Mouse (Mus musculus) neural tube, embryonic 14.5 days (tissue): ENCODE data around the gene Npb. TPM values are rescaled to one million over a fixed set of nuclear protein-coding genes. Genes with fewer than 3 reads are reported as not detected.

Experiments
- ATAC-seq: fragments of 200-750 bp; cut with Nextera tagmentation; 2 replicates; pipeline ENCODE4 v1.8.0; 2017; ENCODE audit warnings: low read depth, mild to moderate bottlenecking, moderate TSS enrichment, moderate library complexity
- H3K27ac ChIP-seq: fragments of 300-500 bp; sonication (generic); 2 replicates; pipeline ENCODE4 v1.5.1; 2014; ENCODE audit warnings: low read depth, mild to moderate bottlenecking, control low read depth, low read length, moderate library complexity, mixed read lengths
- H3K27me3 ChIP-seq: fragments of 300-500 bp; sonication (generic); 2 replicates; pipeline ENCODE4 v1.6.1; 2014; ENCODE audit warnings: low read length; ENCODE audit not compliant: control insufficient read depth, insufficient read depth
- H3K36me3 ChIP-seq: fragments of 300-500 bp; sonication (generic); 2 replicates; pipeline ENCODE4 v1.6.1; 2014; ENCODE audit warnings: low read length, mixed read lengths; ENCODE audit not compliant: control insufficient read depth, insufficient read depth
- H3K4me1 ChIP-seq: fragments of 300-500 bp; sonication (generic); 2 replicates; pipeline ENCODE4 v1.6.1; 2014; ENCODE audit warnings: low read length; ENCODE audit not compliant: control insufficient read depth, insufficient read depth
- H3K4me2 ChIP-seq: fragments of 300-500 bp; sonication (generic); 2 replicates; pipeline ENCODE4 v1.6.1; 2014; ENCODE audit warnings: mild to moderate bottlenecking, low read depth, low read length, control low read depth
- H3K4me3 ChIP-seq: fragments of 300-500 bp; sonication (generic); 2 replicates; pipeline ENCODE4 v1.5.1; 2014; ENCODE audit warnings: low read depth, low read length, control low read depth, mixed read lengths
- H3K9ac ChIP-seq: fragments of 300-500 bp; sonication (generic); replicated peaks from 2 replicates; pipeline ENCODE4 v1.6.1; 2014; ENCODE audit warnings: low read depth, mild to moderate bottlenecking, control low read depth, low read length, mixed read lengths
- H3K9me3 ChIP-seq: fragments of 300-500 bp; sonication (generic); 2 replicates; pipeline ENCODE4 v1.6.1; 2016; ENCODE audit warnings: low read length; ENCODE audit not compliant: control insufficient read depth
- WGBS: fragments of 180-500 bp; shearing (Covaris S2); extraction: QIAGEN DNeasy Blood & Tissue Kit; methylation state at CpG from one replicate; pipeline ENCODE4 v1.1.7; 2014; 5-methylcytosine and 5-hydroxymethylcytosine counted together
- polyA plus RNA-seq: library from polyadenylated mRNA; unstranded; fragments of >200 nt; fragmentation: Nextera tagmentation; extraction: Ambion mirVana; gene quantifications from 2 replicates; pipeline ENCODE4 v1.2.1, GENCODE M21; 2014

Npb gene
- polyA plus RNA-seq, 1 experiment from 2014 or later: not detected

DNA sequence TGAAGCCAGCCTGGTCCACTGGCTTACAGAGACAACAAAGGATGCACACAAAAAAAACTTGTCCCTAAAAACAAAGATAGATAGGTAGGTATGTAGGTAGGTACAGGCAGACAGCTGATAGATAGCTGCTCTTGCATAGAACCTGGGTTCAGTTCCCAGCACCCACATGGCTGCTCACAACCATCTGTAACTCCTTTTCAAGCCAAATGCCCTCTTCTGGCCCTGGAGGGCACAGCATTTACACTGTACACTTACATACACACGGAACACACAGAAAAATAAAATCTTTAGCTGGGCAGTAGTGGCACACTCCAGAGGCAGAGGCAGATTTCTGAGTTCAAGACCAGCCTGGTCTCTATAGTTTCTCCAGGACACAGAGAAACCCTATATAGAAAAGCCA, 24.3 kb upstream of the Npb start:
- no peak overlapping the region for H3K9ac ChIP-seq
- no peaks in the 10 kb centered on the region for H3K9me3 ChIP-seq
- no peak overlapping the region for H3K4me3 ChIP-seq
- 95% methylated on average over 1 of the region's 1 CpGs for WGBS
- H3K4me2 ChIP-seq: no peak overlapping the region
- H3K27me3 ChIP-seq: no peaks in the 10 kb centered on the region
- no peak for ATAC-seq
- H3K36me3 ChIP-seq: peaks cover 40% of the 10 kb centered on the region
- no peak overlapping the region for H3K27ac ChIP-seq
- H3K4me1 ChIP-seq: peaks cover 20% of the 10 kb centered on the region

DNA sequence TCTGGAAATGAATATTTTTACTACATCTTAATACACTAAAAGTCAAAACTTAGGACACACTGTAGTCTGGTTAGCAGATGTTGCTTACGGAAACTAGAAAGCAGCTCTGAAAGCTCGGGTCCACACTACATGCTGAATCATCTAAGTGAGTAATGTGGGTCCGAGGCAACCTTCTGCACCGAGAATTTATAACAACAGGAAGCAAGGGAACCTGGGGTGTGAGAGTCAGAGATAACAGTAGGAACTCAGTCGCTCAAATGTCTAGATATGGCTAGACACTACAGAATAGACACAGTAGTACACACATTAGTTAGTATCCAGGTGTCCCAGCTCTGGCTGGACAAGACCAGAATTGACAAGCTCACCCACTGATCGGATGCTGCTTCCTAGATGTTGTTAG, 19.7 kb upstream of the Npb start:
- H3K27me3 ChIP-seq: no peaks in the 10 kb centered on the region
- no peak overlapping the region for H3K27ac ChIP-seq
- 95% methylated on average over 6 of the region's 6 CpGs for WGBS
- ATAC-seq: no peak
- no peak overlapping the region for H3K4me2 ChIP-seq
- no peak overlapping the region for H3K4me3 ChIP-seq
- H3K4me1 ChIP-seq: no peaks in the 10 kb centered on the region
- H3K9me3 ChIP-seq: no peaks in the 10 kb centered on the region
- peaks cover 60% of the 10 kb centered on the region for H3K36me3 ChIP-seq
- H3K9ac ChIP-seq: no peak overlapping the region

DNA sequence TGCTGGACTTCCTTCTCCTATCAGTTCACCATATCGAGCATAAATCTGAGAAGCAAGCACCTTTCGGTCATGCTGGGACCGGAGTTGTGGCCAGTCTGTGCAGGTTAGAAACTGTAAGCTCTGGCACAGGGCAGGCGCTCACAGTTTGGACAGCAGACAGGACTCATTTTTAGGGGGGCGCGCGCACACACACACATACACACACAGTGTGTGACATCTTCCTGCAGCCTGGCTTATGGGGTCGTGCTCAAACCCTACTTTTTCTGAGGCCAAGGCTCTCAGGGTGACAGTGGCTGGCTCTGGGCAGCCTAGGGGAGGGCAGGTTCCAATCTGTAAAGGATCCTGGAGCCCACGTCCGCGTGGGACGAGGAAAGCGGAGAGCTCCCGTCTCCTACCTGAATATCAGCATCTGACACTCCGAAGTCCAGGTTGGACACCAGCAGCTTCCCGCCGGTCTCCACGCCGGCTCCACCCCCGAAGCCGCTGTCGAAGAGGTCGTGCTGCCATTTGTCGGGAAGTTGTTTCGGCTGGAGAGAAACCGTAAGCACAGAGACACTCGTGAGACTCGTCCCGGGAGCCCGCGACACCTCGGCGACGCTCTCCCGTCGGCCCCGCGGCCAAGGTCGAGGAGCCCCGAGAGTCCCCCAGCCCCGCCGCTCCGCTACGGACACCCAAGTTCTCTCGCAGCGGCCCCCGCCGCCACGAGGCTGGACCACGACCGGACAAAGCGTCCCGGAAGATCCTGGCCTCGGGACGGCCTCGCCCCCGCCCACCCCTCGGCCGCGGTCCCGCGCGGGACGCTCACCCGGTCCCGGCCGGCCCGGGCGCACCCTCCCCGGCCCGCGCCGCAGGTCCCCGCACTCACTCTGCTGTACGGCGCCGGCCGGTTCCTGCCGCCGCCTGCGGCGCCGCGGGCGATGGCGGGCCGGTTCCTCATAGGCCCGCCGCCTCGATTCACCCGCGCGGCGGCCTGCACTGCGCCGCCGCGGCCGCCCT, 10.7 kb upstream of the Npb start:
- Histone ChIP-seq H3K9me3 (no peaks in the 10 kb centered on the region), H3K4me2 (peak overlapping the region; percentile 97), H3K9ac (peak overlapping the region; percentile 99), H3K27ac (peak overlapping the region; percentile 87), H3K27me3 (no peaks in the 10 kb centered on the region), H3K36me3 (peaks cover 45% of the 10 kb centered on the region), H3K4me3 (peak overlapping the region; percentile 95), H3K4me1 (peaks cover 13% of the 10 kb centered on the region)
- peak; percentile 57 for ATAC-seq
- WGBS: 6% methylated on average over 69 of the region's 99 CpGs

DNA sequence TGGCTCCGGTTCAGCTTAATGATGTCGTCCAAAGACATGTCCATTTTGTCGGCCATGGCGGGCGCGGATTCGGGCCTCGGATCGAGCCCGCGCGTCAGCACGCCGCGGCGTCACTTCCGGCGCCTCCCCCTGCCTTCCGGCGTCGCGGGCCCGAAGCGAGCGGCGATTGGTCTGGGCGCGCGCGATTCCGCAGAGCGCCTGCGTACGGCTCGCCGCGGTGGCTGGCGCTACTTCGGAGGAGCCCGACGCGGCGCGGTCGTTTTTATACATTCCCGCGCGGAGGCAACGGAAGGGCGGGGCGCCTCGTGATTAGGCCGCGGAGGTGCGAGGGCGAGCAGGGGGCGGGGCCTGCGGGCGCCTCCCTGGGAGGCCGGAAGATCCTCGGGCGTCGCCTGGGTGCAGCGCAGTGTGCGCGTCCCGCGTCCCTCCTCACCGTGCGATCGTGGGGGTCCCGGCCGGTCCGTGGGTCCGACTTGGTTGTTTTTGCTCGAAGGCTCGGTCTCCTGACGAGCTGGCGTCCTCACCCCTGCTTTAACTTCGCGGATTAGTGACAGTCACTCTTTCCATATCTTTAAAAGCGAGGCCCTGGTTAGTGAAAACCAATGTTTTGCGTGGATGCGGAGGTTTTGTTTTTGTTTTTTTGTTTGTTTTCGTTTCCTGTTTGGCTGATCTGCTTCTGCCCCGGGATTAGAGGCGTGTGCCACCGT, 9.8 kb upstream of the Npb start, which contains the start of the genes Alyref and Anapc11:
Gene Alyref, minus strand, starts transcription at position 83 of the 707 bp plus-strand sequence.
Gene Anapc11, plus strand, starts transcription at position 139 of the 707 bp plus-strand sequence.
- under 1% methylated on average over 87 of the region's 88 CpGs for WGBS
- Histone ChIP-seq H3K9me3 (no peaks in the 10 kb centered on the region), H3K27me3 (no peaks in the 10 kb centered on the region), H3K4me2 (peak within 1 kb of the TSS; percentile 97), H3K4me3 (peak within 1 kb of the TSS; percentile 95), H3K36me3 (peaks cover 47% of the 10 kb centered on the region), H3K4me1 (peaks cover 13% of the 10 kb centered on the region), H3K27ac (peak within 1 kb of the TSS; percentile 87), H3K9ac (peak within 1 kb of the TSS; percentile 99)
- peak; percentile 98 for ATAC-seq

DNA sequence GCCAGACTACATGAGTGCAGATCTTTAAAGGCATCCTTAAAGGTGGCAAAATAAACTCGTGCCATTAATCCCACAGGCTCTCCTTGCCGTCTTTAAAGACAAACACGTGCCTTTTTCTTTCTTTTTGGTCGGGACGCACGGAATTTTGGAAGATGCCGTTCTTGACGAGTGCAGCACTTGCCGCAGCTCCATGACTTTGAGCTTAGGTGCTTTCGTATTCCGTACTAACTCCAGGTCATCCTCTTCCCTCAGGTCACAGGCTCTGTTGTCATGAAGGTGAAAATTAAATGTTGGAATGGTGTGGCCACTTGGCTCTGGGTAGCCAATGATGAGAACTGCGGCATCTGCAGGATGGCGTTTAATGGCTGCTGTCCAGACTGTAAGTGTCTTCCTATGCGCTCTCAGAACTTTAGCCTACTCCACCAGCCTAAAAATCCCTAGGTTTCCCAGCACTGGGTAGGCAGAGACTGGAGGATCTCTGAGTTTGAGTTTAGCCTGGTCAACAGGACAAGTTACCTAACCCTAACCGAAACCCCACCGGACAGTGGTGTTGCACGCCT, 9.2 kb upstream of the Npb start:
- Histone ChIP-seq H3K27ac (peak overlapping the region; percentile 87), H3K4me2 (peak overlapping the region; percentile 97), H3K9me3 (no peaks in the 10 kb centered on the region), H3K4me3 (peak overlapping the region; percentile 95), H3K36me3 (peaks cover 43% of the 10 kb centered on the region), H3K4me1 (peaks cover 13% of the 10 kb centered on the region), H3K9ac (peak overlapping the region; percentile 99), H3K27me3 (no peaks in the 10 kb centered on the region)
- WGBS: 49% methylated on average over 17 of the region's 17 CpGs
- ATAC-seq: no peak; the same call in 1 of the 2 replicates

DNA sequence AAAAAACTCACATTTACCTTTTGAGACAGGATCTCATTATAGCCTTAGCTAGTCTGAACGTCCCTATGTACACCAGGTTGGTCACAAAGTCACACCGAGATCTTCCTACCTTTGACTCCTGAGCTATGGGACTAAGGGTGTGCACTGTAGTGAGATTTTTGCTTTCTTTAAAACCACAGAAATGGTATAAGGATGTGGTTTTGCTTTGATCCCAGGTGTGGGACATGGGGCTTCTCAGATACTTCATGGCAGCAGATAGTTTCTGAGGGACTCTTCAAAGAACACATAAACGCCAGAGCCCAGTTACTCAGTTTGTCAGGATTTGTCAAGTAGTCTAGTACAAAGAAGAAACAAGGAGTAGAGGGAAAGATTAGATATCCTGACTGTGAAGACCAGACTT, 7.6 kb upstream of the Npb start:
- no peak for ATAC-seq
- Histone ChIP-seq H3K27ac (no peak overlapping the region), H3K4me1 (peaks cover 13% of the 10 kb centered on the region), H3K9me3 (no peaks in the 10 kb centered on the region), H3K9ac (no peak overlapping the region), H3K4me3 (no peak overlapping the region), H3K27me3 (no peaks in the 10 kb centered on the region), H3K36me3 (peaks cover 44% of the 10 kb centered on the region), H3K4me2 (no peak overlapping the region)
- 93% methylated on average over 3 of the region's 3 CpGs for WGBS

DNA sequence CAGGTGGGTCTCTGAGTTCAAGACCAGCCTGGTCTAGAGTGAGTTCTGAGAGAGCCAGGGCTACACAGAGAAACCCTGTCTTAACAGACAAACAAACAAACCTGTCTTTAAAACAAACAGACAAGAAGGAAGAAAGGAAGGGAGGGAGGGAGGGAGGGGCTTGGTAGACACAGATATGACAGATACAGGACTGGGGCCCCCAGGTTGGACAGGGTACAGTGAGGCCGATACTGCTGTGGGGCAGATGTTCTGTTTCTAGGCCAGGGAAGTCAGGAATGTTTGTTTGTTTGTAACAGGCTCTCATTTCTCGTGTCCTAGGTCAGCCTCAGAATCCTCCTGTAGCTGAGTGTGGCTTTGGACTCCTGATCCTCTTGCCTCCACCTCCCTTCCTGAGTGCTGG, 4.7 kb upstream of the Npb start:
- peaks cover 36% of the 10 kb centered on the region for H3K36me3 ChIP-seq
- H3K4me1 ChIP-seq: peaks cover 12% of the 10 kb centered on the region
- no peaks in the 10 kb centered on the region for H3K9me3 ChIP-seq
- H3K9ac ChIP-seq: no peak overlapping the region
- H3K4me3 ChIP-seq: no peak overlapping the region
- H3K27me3 ChIP-seq: no peaks in the 10 kb centered on the region
- H3K27ac ChIP-seq: no peak overlapping the region
- no peak overlapping the region for H3K4me2 ChIP-seq
- 75% methylated on average over 2 of the region's 2 CpGs for WGBS
- ATAC-seq: no peak

DNA sequence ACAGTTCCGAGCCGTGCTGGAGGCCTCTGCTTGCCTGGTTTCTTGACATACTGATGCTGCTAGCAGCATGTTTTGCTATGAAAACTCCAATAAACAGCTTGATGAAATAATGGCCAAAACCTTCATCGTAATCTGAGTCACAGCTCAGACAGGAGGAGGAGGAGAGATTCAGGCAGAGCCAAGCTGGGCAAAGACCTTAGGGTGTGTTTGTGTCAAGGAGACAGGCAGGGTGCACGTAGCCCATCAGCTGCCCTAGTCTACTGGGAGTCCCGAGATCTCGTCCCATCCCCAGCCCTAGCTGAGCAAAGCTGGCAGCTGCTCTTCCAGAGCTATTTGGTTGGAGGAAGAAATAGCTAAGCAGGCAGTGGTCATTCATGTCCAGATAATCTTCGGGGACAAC, 2.6 kb upstream of the Npb start:
- Histone ChIP-seq H3K4me1 (peaks cover 7% of the 10 kb centered on the region; the same call in 1 of the 2 replicates), H3K9ac (no peak overlapping the region), H3K27ac (no peak overlapping the region), H3K9me3 (no peaks in the 10 kb centered on the region), H3K4me2 (no peak overlapping the region), H3K4me3 (no peak overlapping the region), H3K27me3 (0 out of 2 replicates have a peak, but pooled peaks cover 3% of the 10 kb centered on the region), H3K36me3 (peaks cover 40% of the 10 kb centered on the region)
- no peak for ATAC-seq
- WGBS: 95% methylated on average over 7 of the region's 7 CpGs
